Mouse (Mus musculus) kidney, postnatal 0 days (tissue): Measurements from ENCODE around the gene Hypk. TPM values are rescaled to one million over a fixed set of nuclear protein-coding genes. Genes with fewer than 3 reads are reported as not detected.
A peak's percentile ranks its signal among the peaks of the same experiment; 100 is the strongest.
"Not testable (repeated sequence)": the region's sequence is repeated elsewhere in the genome, so short reads cannot be mapped to it uniquely, and the experiment has no call there.

Experiments
- ATAC-seq: fragments of 200-750 bp; cut with Nextera tagmentation; replicated peaks from 2 replicates; pipeline ENCODE4 v1.8.0; 2017; ENCODE audit warnings: low read depth, moderate number of reproducible peaks, moderate TSS enrichment, moderate library complexity; ENCODE audit not compliant: low FRiP score
- DNase-seq: peaks from one replicate; pipeline ENCODE4 v3.0.0-alpha.2; 2016; ENCODE audit warnings: low spot score
- H3K27ac ChIP-seq: fragments of 300-500 bp; sonication (generic); 2 replicates; pipeline ENCODE4 v1.5.1; 2014; ENCODE audit warnings: mild to moderate bottlenecking
- H3K27me3 ChIP-seq: fragments of 300-500 bp; sonication (generic); 2 replicates; pipeline ENCODE4 v1.6.1; 2014; ENCODE audit warnings: low read length, mixed read lengths; ENCODE audit not compliant: insufficient read depth
- H3K36me3 ChIP-seq: fragments of 300-500 bp; sonication (generic); 2 replicates; pipeline ENCODE4 v1.6.1; 2014; ENCODE audit warnings: low read length, mixed read lengths; ENCODE audit not compliant: insufficient read depth
- H3K4me1 ChIP-seq: fragments of 300-500 bp; sonication (generic); replicated peaks from 2 replicates; pipeline ENCODE4 v1.6.1; 2014; ENCODE audit warnings: antibody characterized with exemption, low read length, mixed read lengths; ENCODE audit not compliant: insufficient read depth
- H3K4me2 ChIP-seq: fragments of 300-500 bp; sonication (generic); 2 replicates; pipeline ENCODE4 v1.6.1; 2014; ENCODE audit warnings: mild to moderate bottlenecking, low read length, moderate library complexity, mixed read lengths
- H3K4me3 ChIP-seq: fragments of 300-500 bp; sonication (generic); replicated peaks from 2 replicates; pipeline ENCODE4 v1.5.1; 2014; ENCODE audit warnings: low read depth, low read length
- H3K9ac ChIP-seq: fragments of 300-500 bp; sonication (generic); 2 replicates; pipeline ENCODE4 v1.6.1; 2014; ENCODE audit warnings: low read depth, low read length
- H3K9me3 ChIP-seq: fragments of 300-500 bp; sonication (generic); replicated peaks from 2 replicates; pipeline ENCODE4 v1.6.1; 2016; ENCODE audit warnings: low read length, inconsistent platforms, mixed read lengths
- CTCF ChIP-seq: IDR thresholded peaks from 2 replicates; pipeline ENCODE4 v1.5.1; 2016; ENCODE audit warnings: antibody characterized with exemption, low read depth, mild to moderate bottlenecking, moderate library complexity
- WGBS: fragments of 180-500 bp; shearing (Covaris S2); extraction: QIAGEN DNeasy Blood & Tissue Kit; methylation state at CpG from one replicate; pipeline ENCODE4 v1.1.7; 2014; 5-methylcytosine and 5-hydroxymethylcytosine counted together
- polyA plus RNA-seq: library from polyadenylated mRNA; unstranded; fragments of >200 nt; fragmentation: Nextera tagmentation; extraction: Ambion mirVana; gene quantifications from 2 replicates; pipeline ENCODE4 v1.2.1, GENCODE M21; 2015

Hypk gene
- polyA plus RNA-seq, 1 experiment from 2014 or later: 123 TPM

DNA sequence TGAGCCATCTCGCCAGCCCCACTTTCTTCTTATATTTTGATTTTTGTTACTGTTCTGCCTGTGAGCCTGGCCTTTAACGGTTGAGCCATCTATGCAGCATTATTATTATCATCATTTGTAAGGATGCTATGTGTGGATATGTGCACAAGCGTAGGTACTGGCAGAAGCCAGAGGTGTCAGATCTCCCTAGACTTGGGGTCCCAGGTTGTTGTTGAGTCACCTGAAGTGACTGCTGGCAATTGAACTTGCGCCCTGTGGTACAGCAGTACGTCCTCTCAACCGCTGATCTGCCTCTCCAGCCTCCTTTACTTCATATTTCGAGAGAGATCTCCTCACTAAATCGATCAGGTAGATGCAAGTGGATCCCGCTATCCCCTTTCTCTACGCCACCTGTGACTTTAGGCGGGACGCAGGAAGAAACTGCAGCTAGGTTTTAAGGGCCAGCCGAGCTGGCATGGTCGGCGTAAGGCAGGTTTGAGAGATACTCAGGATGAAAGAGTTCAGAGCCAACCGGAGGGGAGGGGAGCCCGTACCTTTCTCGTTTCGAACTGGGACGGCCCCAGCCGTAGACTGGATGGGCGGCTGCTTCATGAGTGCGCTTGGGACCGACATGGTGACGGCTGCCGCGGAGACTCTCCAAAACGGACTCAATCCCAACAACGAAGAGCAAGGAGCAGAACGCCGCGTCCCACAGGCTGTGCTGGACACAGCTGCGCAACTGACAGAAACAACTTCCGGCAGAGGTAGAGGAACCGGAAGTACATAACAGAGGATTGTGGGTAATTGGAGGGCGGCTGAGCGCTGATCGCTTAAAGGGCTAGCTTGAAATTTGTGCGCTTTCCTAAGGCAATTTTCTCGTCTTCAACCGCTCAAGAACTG, 20.4 kb downstream of the Hypk start, which contains the start of gene Mfap1b:
Mfap1b (minus strand) TSS at position 767 of the 879 bp plus-strand sequence.
- not testable (repeated sequence) for H3K36me3 ChIP-seq, H3K4me1 ChIP-seq, H3K27me3 ChIP-seq, H3K9me3 ChIP-seq
- peak within 1 kb of the TSS; percentile 62 for H3K4me2 ChIP-seq
- H3K9ac ChIP-seq: peak within 1 kb of the TSS; percentile 72
- ATAC-seq (peak; percentile 93), DNase-seq (peak; percentile 97)
- 4% methylated on average over 37 of the region's 41 CpGs for whole genome bisulfite sequencing
- H3K27ac ChIP-seq: peak within 1 kb of the TSS; percentile 81
- peak within 1 kb of the TSS; percentile 60 for H3K4me3 ChIP-seq

DNA sequence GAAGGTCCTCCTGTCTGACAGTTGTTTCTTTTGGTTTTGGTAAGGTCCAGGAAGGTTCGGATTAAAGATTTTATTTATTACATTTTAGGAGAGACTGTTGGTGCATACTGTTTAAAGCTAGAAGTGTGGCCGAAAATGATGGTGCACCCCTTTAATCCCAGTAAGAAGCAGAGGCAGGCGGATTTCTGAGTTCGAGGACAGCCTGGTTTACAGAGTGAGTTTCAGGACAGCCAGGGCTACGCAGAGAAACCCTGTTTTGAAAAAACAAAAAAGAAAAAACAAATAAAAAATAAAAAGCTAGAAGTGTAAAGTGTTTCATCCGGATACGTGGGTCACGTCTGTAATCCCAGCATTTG, 21.1 kb downstream of the Hypk start:
- Histone ChIP-seq H3K4me3 (peak overlapping the region; percentile 60), H3K4me1 (no peaks in the 10 kb centered on the region), H3K36me3 (no peaks in the 10 kb centered on the region), H3K27ac (peak overlapping the region; percentile 81; the same call in 1 of the 2 replicates), H3K9me3 (no peaks in the 10 kb centered on the region), H3K4me2 (peak overlapping the region; percentile 62), H3K27me3 (no peaks in the 10 kb centered on the region), H3K9ac (peak overlapping the region; percentile 72; the same call in 1 of the 2 replicates)
- ATAC-seq (0 out of 2 replicates have a peak, but pooled peaks have one; percentile 8), DNase-seq (no peak)
- no peak for TF ChIP-seq CTCF
- 33% methylated on average over 8 of the region's 8 CpGs for WGBS

DNA sequence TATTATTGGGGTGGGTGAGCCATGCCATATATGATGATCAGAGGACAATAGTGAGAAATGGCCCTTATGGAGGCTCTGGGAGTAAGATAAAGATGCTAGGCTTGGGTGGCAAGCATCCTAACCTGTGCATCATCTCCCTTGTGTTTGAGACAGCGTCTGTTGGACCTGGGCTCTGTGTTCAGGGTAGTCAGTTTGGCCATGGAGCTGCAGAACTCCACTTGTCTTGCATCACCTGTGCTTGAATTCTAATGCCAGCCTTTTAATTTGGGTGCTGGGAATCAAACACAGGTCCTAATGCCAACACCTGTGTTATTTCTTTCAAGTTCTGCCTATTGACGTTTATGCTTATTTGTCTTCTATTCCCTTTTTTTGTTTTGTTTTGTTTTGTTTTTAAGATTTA, 22.2 kb downstream of the Hypk start:
- H3K4me3 ChIP-seq, H3K36me3 ChIP-seq, H3K27ac ChIP-seq, DNase-seq, H3K4me1 ChIP-seq, H3K27me3 ChIP-seq, H3K9me3 ChIP-seq, H3K4me2 ChIP-seq, H3K9ac ChIP-seq, ATAC-seq: not testable (repeated sequence)
- WGBS: 93% methylated on average over 2 of the region's 2 CpGs

DNA sequence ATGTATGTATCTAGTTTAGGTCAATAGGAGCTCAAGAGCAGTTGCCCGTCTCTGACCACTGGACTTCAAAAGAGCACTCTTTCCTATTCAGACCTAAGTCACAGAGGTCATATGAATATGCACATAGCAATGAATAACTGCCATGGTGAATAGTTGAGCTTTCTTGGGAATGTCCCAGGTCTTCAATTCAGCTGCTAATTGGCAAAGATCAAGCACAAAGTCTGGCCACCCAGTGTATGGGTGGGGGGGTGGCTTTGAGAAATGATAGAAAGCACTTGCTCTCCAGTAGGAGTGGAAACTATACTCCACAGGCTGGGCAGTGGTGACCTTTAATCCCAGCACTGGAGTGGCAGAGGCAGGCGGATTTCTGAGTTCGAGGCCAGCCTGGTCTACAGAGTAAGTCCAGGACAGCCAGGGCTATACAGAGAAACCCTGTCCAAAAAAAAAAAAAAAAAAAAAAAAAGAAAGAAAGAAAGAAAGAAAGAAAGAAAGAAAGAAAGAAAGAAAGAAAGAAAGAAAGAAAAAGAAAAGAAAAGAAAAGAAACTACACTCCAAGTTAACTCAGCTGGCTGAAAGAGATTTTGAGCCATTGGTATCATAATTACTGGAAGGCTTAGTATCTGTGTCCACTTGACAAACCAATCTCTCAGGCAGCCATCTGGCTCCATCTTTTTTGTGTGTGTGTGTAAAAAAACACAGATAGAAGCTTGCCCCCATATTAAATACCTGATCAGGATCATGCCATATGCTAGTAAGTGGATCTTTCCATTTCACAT, 24.6 kb downstream of the Hypk start:
- H3K4me3 ChIP-seq: no peak overlapping the region
- no peak overlapping the region for H3K4me2 ChIP-seq
- no peak for TF ChIP-seq CTCF
- 82% methylated on average over 3 of the region's 3 CpGs for WGBS
- DNase-seq (no peak), ATAC-seq (no peak)
- H3K27ac ChIP-seq: no peak overlapping the region
- no peak overlapping the region for H3K9ac ChIP-seq
- H3K9me3 ChIP-seq: no peaks in the 10 kb centered on the region
- no peaks in the 10 kb centered on the region for H3K4me1 ChIP-seq
- no peaks in the 10 kb centered on the region for H3K36me3 ChIP-seq
- H3K27me3 ChIP-seq: no peaks in the 10 kb centered on the region

DNA sequence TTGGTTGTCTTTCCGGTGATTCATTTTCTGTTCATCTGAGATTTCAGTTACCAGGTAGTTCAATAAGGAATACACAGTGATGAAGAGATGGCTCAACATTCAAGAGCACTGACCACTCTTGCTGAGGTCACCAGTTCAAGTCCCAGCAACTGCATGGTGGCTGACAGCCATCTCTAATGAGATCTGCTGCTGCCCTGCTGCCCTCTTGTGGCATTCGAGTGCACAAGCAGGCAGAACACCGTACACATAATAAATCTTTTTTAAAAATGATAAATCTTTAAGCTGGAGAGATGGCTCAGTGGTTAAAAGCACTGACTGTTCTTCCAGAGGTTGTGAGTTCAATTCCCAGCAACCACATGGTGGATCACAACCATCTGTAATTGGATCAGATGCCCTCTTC, 27.4 kb downstream of the Hypk start:
- no peak overlapping the region for H3K4me3 ChIP-seq
- H3K36me3 ChIP-seq: no peaks in the 10 kb centered on the region
- H3K27me3 ChIP-seq: no peaks in the 10 kb centered on the region
- no peak overlapping the region for H3K27ac ChIP-seq
- ATAC-seq: no peak
- TF ChIP-seq CTCF: peak; percentile 61
- no peak overlapping the region for H3K9ac ChIP-seq
- no peaks in the 10 kb centered on the region for H3K9me3 ChIP-seq
- 57% methylated on average over 3 of the region's 3 CpGs for WGBS
- DNase-seq: peak; percentile 31
- no peaks in the 10 kb centered on the region for H3K4me1 ChIP-seq
- H3K4me2 ChIP-seq: no peak overlapping the region

DNA sequence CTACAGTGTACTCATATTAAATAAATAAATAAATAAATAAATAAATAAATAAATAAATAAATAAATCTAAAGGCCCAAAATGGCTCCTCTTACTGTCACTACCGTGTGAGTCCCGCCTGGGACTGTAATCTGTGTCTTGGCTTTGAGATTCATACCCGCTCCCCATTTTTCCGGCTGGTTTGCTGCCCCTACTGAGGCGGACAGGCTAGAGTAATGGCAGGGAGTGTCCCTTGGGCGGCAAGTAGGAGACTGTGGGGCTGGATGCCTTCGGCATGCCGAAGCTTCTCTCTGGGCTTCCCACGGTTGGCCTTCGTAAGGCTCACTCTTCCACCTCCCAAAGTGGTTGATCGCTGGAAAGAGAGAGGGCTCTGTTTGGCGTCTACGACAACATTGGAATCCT, 27.8 kb downstream of the Hypk start:
- H3K27ac ChIP-seq, H3K4me1 ChIP-seq, H3K4me2 ChIP-seq, H3K27me3 ChIP-seq, H3K9ac ChIP-seq, H3K9me3 ChIP-seq, DNase-seq, H3K4me3 ChIP-seq, ATAC-seq, H3K36me3 ChIP-seq: not testable (repeated sequence)
- WGBS: 87% methylated on average over 13 of the region's 13 CpGs
